Mouse (Mus musculus): ENCODE results near the gene Abhd6. TPM values are rescaled to one million over a fixed set of nuclear protein-coding genes. Genes with fewer than 3 reads are reported as not detected.
A peak's percentile ranks its signal among the peaks of the same experiment; 100 is the strongest.

Abhd6 gene
- polyA plus RNA-seq, 1 experiment from 2014 or later: 9.9 TPM

DNA sequence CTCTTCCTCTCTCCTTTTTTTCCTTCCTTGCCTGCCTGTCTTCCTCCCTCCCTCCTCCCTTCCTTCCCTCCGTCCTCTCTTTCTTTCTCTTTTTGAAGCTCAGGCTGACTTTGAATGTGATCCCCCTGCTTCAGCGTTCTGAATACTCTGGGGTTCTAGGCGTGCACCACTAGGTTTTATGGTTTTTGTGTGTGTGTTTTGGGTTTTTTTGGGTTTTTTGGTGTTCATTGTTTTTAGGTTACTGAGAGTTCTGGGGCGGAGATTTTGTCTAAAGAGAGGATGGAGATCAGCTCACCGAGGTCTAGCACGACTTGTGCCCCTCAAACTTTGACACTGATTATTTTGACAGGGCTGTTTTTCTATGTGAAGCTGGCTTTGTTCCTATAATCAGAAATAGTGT is 9.2 kb downstream of the Abhd6 start:
- ATAC-seq (ENCODE audit: insufficient number of reproducible peaks, low FRiP score): no peak
- no peak overlapping the region for H3K4me2 ChIP-seq
- no peaks in the 10 kb centered on the region for H3K27me3 ChIP-seq (replicated peaks)
- H3K4me3 ChIP-seq: no peak overlapping the region
- no peak overlapping the region for H3K27ac ChIP-seq (ENCODE audit: poor library complexity, severe bottlenecking)
- no peaks in the 10 kb centered on the region for H3K36me3 ChIP-seq
- 67% methylated on average over 6 of the region's 6 CpGs for WGBS
- H3K9me3 ChIP-seq (replicated peaks): no peaks in the 10 kb centered on the region
- no peaks in the 10 kb centered on the region for H3K4me1 ChIP-seq (replicated peaks)
- H3K9ac ChIP-seq: no peak overlapping the region

DNA sequence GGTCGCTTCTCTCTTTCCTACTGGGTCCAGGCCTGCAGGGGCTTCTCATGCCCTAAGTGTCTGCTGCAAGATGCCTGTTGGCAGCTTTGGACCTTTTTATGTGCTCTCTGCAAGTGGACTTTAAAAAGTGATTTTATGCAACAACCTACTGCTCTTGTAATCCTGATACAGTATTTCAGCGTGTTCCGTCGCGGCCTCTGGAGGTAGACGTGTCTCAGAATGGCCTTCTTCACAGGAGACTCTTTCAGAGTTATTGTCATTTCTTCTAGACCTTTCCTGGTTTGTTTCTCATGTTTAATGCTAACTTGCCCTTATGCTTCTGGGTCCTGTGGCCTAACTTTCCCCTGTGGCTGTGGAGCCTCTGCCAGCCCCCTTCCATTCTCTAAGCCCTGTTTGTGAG is 13.1 kb downstream of the Abhd6 start:
- Histone ChIP-seq H3K27ac (ENCODE audit: poor library complexity, severe bottlenecking) (no peak overlapping the region), H3K9me3 (replicated peaks) (no peaks in the 10 kb centered on the region), H3K36me3 (no peaks in the 10 kb centered on the region), H3K27me3 (replicated peaks) (no peaks in the 10 kb centered on the region), H3K9ac (no peak overlapping the region), H3K4me3 (no peak overlapping the region), H3K4me2 (no peak overlapping the region), H3K4me1 (replicated peaks) (no peaks in the 10 kb centered on the region)
- ATAC-seq (ENCODE audit: insufficient number of reproducible peaks, low FRiP score): no peak
- 90% methylated on average over 6 of the region's 6 CpGs for WGBS

DNA sequence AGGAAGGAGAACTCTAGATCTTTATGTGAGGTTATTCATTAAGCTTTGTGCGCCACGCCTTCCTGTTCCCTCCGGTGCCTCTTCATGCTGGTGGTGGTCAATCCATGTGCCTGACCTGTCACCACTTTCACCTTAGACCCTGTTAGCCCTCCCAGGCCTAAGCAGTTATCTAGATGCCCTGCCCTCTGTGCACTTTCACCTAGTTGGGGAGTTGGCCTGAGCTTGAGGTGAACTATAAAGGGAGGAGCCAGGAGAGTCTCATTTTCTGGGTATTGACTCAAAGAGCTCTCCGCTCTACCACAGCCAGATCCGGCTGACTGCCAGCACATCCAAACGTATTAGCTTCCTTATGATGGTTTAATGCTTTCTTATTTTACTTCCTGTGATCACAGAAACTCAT is 13.6 kb downstream of the Abhd6 start:
- ATAC-seq (ENCODE audit: insufficient number of reproducible peaks, low FRiP score): no peak
- Histone ChIP-seq H3K36me3 (no peaks in the 10 kb centered on the region), H3K27me3 (replicated peaks) (no peaks in the 10 kb centered on the region), H3K9ac (no peak overlapping the region), H3K9me3 (replicated peaks) (no peaks in the 10 kb centered on the region), H3K27ac (ENCODE audit: poor library complexity, severe bottlenecking) (no peak overlapping the region), H3K4me1 (replicated peaks) (no peaks in the 10 kb centered on the region), H3K4me2 (no peak overlapping the region), H3K4me3 (no peak overlapping the region)
- 77% methylated on average over 6 of the region's 6 CpGs for WGBS

DNA sequence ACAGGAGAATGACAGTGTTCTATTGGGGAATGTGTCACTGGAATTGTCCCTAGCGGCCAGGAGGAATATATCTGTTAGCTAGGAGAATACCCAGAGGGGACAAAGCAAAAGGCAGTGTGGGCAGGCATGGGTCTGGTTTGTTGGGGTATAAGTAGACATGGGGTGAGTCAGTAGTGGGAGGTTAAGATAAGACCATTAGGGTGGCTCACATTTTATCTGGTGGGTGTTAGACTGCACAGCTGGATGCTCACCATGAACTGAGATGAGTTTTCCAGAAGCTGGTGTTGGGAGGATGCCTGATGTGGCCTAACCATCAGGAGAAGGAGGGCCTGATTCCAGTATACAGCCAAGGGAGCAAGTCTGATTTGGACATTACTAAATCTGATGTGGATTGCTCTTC is 14.2 kb downstream of the Abhd6 start:
- Histone ChIP-seq H3K27ac (ENCODE audit: poor library complexity, severe bottlenecking) (no peak overlapping the region), H3K27me3 (replicated peaks) (no peaks in the 10 kb centered on the region), H3K9me3 (replicated peaks) (no peaks in the 10 kb centered on the region), H3K4me2 (no peak overlapping the region), H3K4me1 (replicated peaks) (no peaks in the 10 kb centered on the region), H3K9ac (no peak overlapping the region), H3K4me3 (no peak overlapping the region), H3K36me3 (no peaks in the 10 kb centered on the region)
- ATAC-seq (ENCODE audit: insufficient number of reproducible peaks, low FRiP score): no peak
- WGBS: 51% methylated on average over 1 of the region's 1 CpGs

DNA sequence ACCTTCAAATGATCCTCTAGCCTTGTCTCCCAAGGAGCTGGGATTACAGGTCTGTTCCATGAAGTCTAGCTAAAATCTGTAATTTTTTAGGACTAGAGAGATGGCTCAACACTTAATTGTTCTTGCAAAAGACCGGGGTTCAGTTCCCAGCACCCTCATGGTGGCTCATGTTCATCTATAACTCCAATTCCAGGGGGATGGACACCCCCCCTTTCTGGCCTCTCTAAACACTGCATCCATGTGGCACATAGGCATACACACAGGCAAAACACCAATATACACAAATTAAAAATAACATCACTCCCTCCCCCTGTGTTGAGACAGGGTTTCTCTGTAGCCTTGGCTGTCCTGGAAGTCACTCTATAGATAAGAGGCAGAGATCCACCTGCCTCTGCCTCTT is 17.3 kb downstream of the Abhd6 start:
- ATAC-seq (ENCODE audit: insufficient number of reproducible peaks, low FRiP score): no peak
- WGBS: 90% methylated on average over 1 of the region's 1 CpGs

DNA sequence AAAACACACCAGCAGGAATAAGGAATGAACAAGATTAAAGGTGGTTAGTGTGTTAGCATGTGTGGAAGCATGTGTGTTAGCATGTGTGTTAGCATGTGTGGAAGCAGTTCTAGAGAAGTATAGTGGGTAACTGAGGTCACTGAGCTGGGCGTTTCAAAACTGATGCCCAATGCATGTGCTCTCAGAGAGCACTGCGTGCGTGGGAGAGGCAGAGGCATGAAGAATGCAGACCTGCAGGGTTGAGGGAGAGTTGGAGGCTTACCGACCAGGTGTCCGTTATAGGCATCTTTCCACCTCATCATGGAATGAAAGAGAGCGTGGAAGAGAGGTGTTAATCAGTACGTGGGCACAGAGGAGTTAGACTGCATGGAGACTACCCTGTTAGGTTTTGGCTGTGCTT is 17.8 kb downstream of the Abhd6 start:
- no peak overlapping the region for H3K4me2 ChIP-seq
- 81% methylated on average over 7 of the region's 7 CpGs for WGBS
- H3K36me3 ChIP-seq: no peaks in the 10 kb centered on the region
- no peak for ATAC-seq (ENCODE audit: insufficient number of reproducible peaks, low FRiP score)
- no peak overlapping the region for H3K9ac ChIP-seq
- no peak overlapping the region for H3K27ac ChIP-seq (ENCODE audit: poor library complexity, severe bottlenecking)
- no peak overlapping the region for H3K4me3 ChIP-seq
- no peaks in the 10 kb centered on the region for H3K27me3 ChIP-seq (replicated peaks)
- no peaks in the 10 kb centered on the region for H3K9me3 ChIP-seq (replicated peaks)
- H3K4me1 ChIP-seq (replicated peaks): peaks cover 6% of the 10 kb centered on the region

More for the DNA sequence above, 17.3 kb downstream of the Abhd6 start:
- Histone ChIP-seq H3K4me1 (replicated peaks) (peaks cover 6% of the 10 kb centered on the region), H3K4me3 (no peak overlapping the region), H3K9ac (no peak overlapping the region), H3K27me3 (replicated peaks) (no peaks in the 10 kb centered on the region), H3K36me3 (no peaks in the 10 kb centered on the region), H3K27ac (ENCODE audit: poor library complexity, severe bottlenecking) (no peak overlapping the region), H3K9me3 (replicated peaks) (no peaks in the 10 kb centered on the region), H3K4me2 (no peak overlapping the region)

DNA sequence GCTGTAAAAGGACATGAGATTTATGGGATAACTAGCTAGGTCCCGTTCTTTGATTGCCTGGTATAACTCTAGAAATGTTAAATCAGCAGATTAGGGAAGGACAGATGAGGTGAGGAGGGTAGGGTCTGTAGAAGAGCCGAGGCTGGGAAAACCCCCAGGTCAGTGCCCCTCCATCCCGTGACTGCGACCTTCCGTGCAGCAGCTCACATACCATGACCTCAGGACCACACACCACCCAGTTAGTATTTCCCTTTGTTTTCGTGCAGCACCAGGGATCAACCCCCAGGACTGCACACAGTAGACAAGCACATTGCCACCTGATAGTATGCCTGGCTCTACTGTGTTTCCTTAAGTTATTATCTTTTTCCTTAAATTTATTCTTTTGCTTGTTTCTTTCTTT is 21.8 kb downstream of the Abhd6 start:
- no peak overlapping the region for H3K27ac ChIP-seq (ENCODE audit: poor library complexity, severe bottlenecking)
- no peaks in the 10 kb centered on the region for H3K36me3 ChIP-seq
- H3K4me3 ChIP-seq: no peak overlapping the region
- H3K9me3 ChIP-seq (replicated peaks): no peaks in the 10 kb centered on the region
- H3K4me1 ChIP-seq (replicated peaks): peaks cover 15% of the 10 kb centered on the region
- no peak overlapping the region for H3K9ac ChIP-seq
- WGBS: 64% methylated on average over 6 of the region's 6 CpGs
- no peak overlapping the region for H3K4me2 ChIP-seq
- no peaks in the 10 kb centered on the region for H3K27me3 ChIP-seq (replicated peaks)
- no peak for ATAC-seq (ENCODE audit: insufficient number of reproducible peaks, low FRiP score)

GRCm38 (mm10) chr14:8024936-8025335 is 22.2 kb downstream of the Abhd6 start:
- Histone ChIP-seq H3K4me3 (no peak overlapping the region), H3K9me3 (replicated peaks) (no peaks in the 10 kb centered on the region), H3K36me3 (no peaks in the 10 kb centered on the region), H3K4me2 (no peak overlapping the region), H3K27ac (ENCODE audit: poor library complexity, severe bottlenecking) (no peak overlapping the region), H3K9ac (no peak overlapping the region), H3K27me3 (replicated peaks) (no peaks in the 10 kb centered on the region), H3K4me1 (replicated peaks) (peaks cover 15% of the 10 kb centered on the region)
- ATAC-seq (ENCODE audit: insufficient number of reproducible peaks, low FRiP score): no peak
- WGBS: 91% methylated on average over 10 of the region's 10 CpGs

DNA sequence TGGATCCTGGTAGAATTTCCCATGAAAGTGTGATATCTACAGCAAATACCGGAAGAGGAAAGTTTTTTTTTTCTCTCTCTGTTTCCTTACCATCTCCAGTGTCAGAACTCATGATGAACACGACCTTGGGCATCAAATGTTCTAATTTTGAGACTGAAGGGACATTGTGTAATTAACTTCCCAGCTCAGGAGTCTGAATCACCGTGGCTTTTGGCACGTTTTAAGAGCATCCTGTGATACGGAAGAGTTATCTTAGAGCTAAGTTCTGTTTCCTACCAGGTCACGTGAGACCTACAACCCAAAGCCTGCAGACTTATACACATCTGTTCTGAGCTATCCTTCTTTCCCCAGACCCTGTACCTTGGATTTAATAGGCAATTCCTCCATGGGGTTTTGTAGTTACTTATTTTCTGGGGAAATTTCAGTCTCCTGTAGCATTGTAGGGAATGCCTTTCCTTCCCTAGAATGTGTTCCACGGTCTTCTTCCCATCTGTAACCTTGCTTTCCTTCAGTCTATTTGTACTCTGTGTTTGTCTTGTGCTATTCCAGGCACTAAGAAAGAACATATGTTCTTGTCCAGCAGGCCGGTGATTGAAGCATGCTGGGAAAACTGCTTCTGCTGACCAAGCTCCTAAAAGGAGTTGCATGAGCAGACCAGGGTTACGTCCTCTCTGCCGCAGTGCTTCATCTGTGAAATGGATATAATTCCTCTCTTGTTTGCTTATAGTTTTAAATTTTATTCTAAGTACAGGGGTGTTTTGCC is 24.2 kb downstream of the Abhd6 start:
- Histone ChIP-seq H3K27me3 (replicated peaks) (no peaks in the 10 kb centered on the region), H3K4me2 (no peak overlapping the region), H3K4me1 (replicated peaks) (peaks cover 24% of the 10 kb centered on the region), H3K9ac (no peak overlapping the region), H3K36me3 (no peaks in the 10 kb centered on the region), H3K4me3 (no peak overlapping the region), H3K27ac (ENCODE audit: poor library complexity, severe bottlenecking) (no peak overlapping the region), H3K9me3 (replicated peaks) (no peaks in the 10 kb centered on the region)
- WGBS: 66% methylated on average over 10 of the region's 10 CpGs
- no peak for ATAC-seq (ENCODE audit: insufficient number of reproducible peaks, low FRiP score)

- Histone ChIP-seq H3K4me3 (no peak overlapping the region), H3K4me1 (replicated peaks) (peaks cover 24% of the 10 kb centered on the region), H3K36me3 (no peaks in the 10 kb centered on the region), H3K27ac (ENCODE audit: poor library complexity, severe bottlenecking) (no peak overlapping the region), H3K9me3 (replicated peaks) (no peaks in the 10 kb centered on the region), H3K27me3 (replicated peaks) (no peaks in the 10 kb centered on the region), H3K4me2 (no peak overlapping the region), H3K9ac (no peak overlapping the region)
- ATAC-seq (ENCODE audit: insufficient number of reproducible peaks, low FRiP score): no peak
- 80% methylated on average over 5 of the region's 5 CpGs for WGBS
Measured at GRCm38 (mm10) chr14:8028086-8028485, 25.4 kb downstream of the Abhd6 start.

- ATAC-seq (ENCODE audit: insufficient number of reproducible peaks, low FRiP score): no peak
Measured at GRCm38 (mm10) chr14:8029752-8030151, 27.1 kb downstream of the Abhd6 start.

DNA sequence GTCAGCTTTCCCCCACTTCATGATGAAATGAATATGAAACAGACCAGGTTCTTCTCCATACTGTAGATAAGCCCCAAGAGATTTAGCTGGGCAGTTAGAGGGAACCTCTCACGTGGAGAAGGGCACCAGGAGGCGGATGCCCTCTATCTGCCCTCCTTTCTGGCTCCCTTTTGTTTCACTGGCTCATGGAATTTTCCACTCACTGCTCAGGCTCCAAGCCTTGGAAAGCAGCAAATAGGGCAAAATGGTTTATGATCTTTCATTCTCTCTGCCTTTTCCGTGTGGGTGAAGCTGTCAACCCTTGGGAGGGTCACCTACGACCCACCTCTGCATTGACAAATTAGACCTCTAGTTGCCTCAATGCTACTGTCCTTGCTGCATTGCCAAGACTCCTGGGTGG is 27.8 kb downstream of the Abhd6 start:
- no peak overlapping the region for H3K4me3 ChIP-seq
- 0 out of 2 replicates have a peak, but pooled peaks have one; percentile 11 for ATAC-seq (ENCODE audit: insufficient number of reproducible peaks, low FRiP score)
- no peaks in the 10 kb centered on the region for H3K9me3 ChIP-seq (replicated peaks)
- H3K36me3 ChIP-seq: no peaks in the 10 kb centered on the region
- peak overlapping the region; percentile 55 for H3K27ac ChIP-seq (ENCODE audit: poor library complexity, severe bottlenecking)
- H3K9ac ChIP-seq: no peak overlapping the region
- H3K4me2 ChIP-seq: no peak overlapping the region
- H3K27me3 ChIP-seq (replicated peaks): no peaks in the 10 kb centered on the region
- H3K4me1 ChIP-seq (replicated peaks): peaks cover 18% of the 10 kb centered on the region
- WGBS: 40% methylated on average over 4 of the region's 4 CpGs

More at GRCm38 (mm10) chr14:8029752-8030151, 27.1 kb downstream of the Abhd6 start:
- H3K4me2 ChIP-seq: no peak overlapping the region
- 88% methylated on average over 1 of the region's 1 CpGs for WGBS
- no peak overlapping the region for H3K27ac ChIP-seq (ENCODE audit: poor library complexity, severe bottlenecking)
- H3K4me1 ChIP-seq (replicated peaks): peaks cover 18% of the 10 kb centered on the region
- H3K27me3 ChIP-seq (replicated peaks): no peaks in the 10 kb centered on the region
- H3K9ac ChIP-seq: no peak overlapping the region
- no peaks in the 10 kb centered on the region for H3K9me3 ChIP-seq (replicated peaks)
- no peaks in the 10 kb centered on the region for H3K36me3 ChIP-seq
- no peak overlapping the region for H3K4me3 ChIP-seq
